Mouse (Mus musculus) brain, embryonic 14.5 days (tissue): ENCODE measurements at regions not wholly inside any gene's neighbourhood (a gene's known extent, or its start where the extent isn't known, plus 50 kb on each side); places are given as distances from the start of the nearest gene placed in this dataset.

Experiments
- CTCF ChIP-seq: fragments of 200-500 bp; IDR thresholded peaks from 2 replicates; pipeline ENCODE4 v1.5.1; 2012; ENCODE audit warnings: inconsistent platforms, mild to moderate bottlenecking, moderate library complexity, borderline replicate concordance; ENCODE audit not compliant: insufficient read depth, insufficient read length; ENCODE audit errors: extremely low read depth
- POLR2A ChIP-seq: fragments of 200-500 bp; IDR thresholded peaks from 2 replicates; pipeline ENCODE4 v1.6.1; 2012; ENCODE audit warnings: mild to moderate bottlenecking, inconsistent platforms, borderline replicate concordance; ENCODE audit not compliant: poor library complexity, insufficient read depth, insufficient read length, severe bottlenecking; ENCODE audit errors: extremely low read depth

DNA sequence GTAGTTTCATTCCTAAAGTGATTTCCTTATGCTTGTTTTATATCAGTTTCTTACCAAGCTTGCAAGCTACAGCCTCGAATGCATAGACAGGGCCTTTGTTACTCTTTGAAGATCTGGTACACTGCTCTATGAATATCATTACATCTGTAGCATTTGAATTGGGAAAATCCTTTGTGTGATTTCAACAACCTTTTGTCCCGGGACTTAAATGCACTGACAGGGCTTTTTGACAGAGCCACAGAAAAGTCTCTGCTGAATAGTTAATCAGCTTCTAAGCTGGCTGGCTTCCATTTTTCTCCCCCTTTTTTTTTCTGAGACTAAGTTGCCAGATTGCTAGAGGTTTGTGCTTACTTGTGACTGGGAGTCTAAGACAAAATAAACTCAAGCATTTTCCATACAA lies 80.2 kb downstream of the Ednrb start:
- TF ChIP-seq POLR2A (no peak), CTCF (no peak)
